Mouse (Mus musculus) embryonic facial prominence, embryonic 15.5 days (tissue): Measurements from ENCODE around the gene Ccdc51. TPM values are rescaled to one million over a fixed set of nuclear protein-coding genes. Genes with fewer than 3 reads are reported as not detected.
"Not testable (repeated sequence)": the region's sequence is repeated elsewhere in the genome, so short reads cannot be mapped to it uniquely, and the experiment has no call there.

Source experiments
- ATAC-seq: fragments of 200-750 bp; cut with Nextera tagmentation; 2 replicates; pipeline ENCODE4 v1.8.0; 2017; ENCODE audit warnings: low read depth, moderate TSS enrichment; ENCODE audit not compliant: insufficient number of reproducible peaks, low FRiP score, low TSS enrichment
- H3K27ac ChIP-seq: fragments of 300-500 bp; sonication (generic); replicated peaks from 2 replicates; pipeline ENCODE4 v1.5.1; 2015; ENCODE audit warnings: mild to moderate bottlenecking, inconsistent platforms
- H3K27me3 ChIP-seq: fragments of 300-500 bp; sonication (generic); 2 replicates; pipeline ENCODE4 v1.6.1; 2015; ENCODE audit warnings: inconsistent platforms
- H3K36me3 ChIP-seq: fragments of 300-500 bp; sonication (generic); 2 replicates; pipeline ENCODE4 v1.6.1; 2015; ENCODE audit warnings: mild to moderate bottlenecking, inconsistent platforms
- H3K4me1 ChIP-seq: fragments of 300-500 bp; sonication (generic); 2 replicates; pipeline ENCODE4 v1.6.1; 2015; ENCODE audit warnings: inconsistent platforms
- H3K4me2 ChIP-seq: fragments of 300-500 bp; sonication (generic); replicated peaks from 2 replicates; pipeline ENCODE4 v1.6.1; 2015; ENCODE audit warnings: mild to moderate bottlenecking, inconsistent platforms
- H3K4me3 ChIP-seq: fragments of 300-500 bp; sonication (generic); replicated peaks from 2 replicates; pipeline ENCODE4 v1.5.1; 2015; ENCODE audit warnings: mild to moderate bottlenecking, inconsistent platforms
- H3K9ac ChIP-seq: fragments of 300-500 bp; sonication (generic); 2 replicates; pipeline ENCODE4 v1.6.1; 2015; ENCODE audit warnings: inconsistent platforms
- H3K9me3 ChIP-seq: fragments of 300-500 bp; sonication (generic); replicated peaks from 2 replicates; pipeline ENCODE4 v1.6.1; 2016; ENCODE audit warnings: inconsistent platforms
- WGBS: fragments of 180-500 bp; shearing (Covaris S2); methylation state at CpG from one replicate; pipeline ENCODE4 v1.1.7; 2015; 5-methylcytosine and 5-hydroxymethylcytosine counted together
- polyA plus RNA-seq: library from polyadenylated mRNA; unstranded; fragments of >200 nt; fragmentation: Nextera tagmentation; extraction: Ambion mirVana; gene quantifications from 2 replicates; pipeline ENCODE4 v1.2.1, GENCODE M21; 2015

The Ccdc51 gene
- polyA plus RNA-seq, 1 experiment from 2014 or later, result 16.6 TPM

GRCm38 (mm10) chr9:109125481-109125880 is 43.2 kb downstream of the Ccdc51 start:
- peaks cover 4% of the 10 kb centered on the region; the same call in 1 of the 2 replicates for H3K4me1 ChIP-seq
- no peaks in the 10 kb centered on the region for H3K9me3 ChIP-seq
- H3K9ac ChIP-seq, result no peak overlapping the region
- H3K27me3 ChIP-seq, result no peaks in the 10 kb centered on the region
- no peak overlapping the region for H3K4me2 ChIP-seq
- WGBS, result 73% methylated on average over 3 of the region's 3 CpGs
- no peak overlapping the region for H3K27ac ChIP-seq
- H3K36me3 ChIP-seq, result no peaks in the 10 kb centered on the region
- no peak overlapping the region for H3K4me3 ChIP-seq
- ATAC-seq, result no peak

DNA sequence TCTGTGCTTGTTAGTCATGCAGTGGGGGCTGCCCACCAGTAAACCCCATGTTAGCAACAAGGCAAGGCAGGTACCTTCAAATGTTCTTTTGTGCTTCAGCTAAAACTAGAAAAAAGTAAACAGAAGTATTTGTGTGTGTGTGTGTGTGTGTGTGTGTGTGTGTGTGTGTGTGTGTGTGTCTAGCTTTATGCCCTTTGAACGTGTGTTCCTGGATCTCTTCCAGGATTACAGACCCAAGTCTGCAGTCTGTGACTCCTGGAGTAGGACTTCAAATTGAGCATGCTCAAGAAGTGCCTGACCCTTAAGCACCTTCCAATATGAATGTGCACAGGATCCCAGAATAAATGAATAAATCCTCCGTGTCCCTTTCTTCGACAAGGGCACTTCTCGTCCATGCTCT is 44.8 kb downstream of the Ccdc51 start:
- Histone ChIP-seq H3K4me1 (peaks cover 4% of the 10 kb centered on the region; the same call in 1 of the 2 replicates), H3K36me3 (no peaks in the 10 kb centered on the region), H3K4me3 (no peak overlapping the region), H3K27me3 (no peaks in the 10 kb centered on the region), H3K9me3 (no peaks in the 10 kb centered on the region), H3K9ac (no peak overlapping the region), H3K27ac (no peak overlapping the region), H3K4me2 (no peak overlapping the region)
- WGBS, result 74% methylated on average over 4 of the region's 4 CpGs
- ATAC-seq, result no peak

- H3K27ac ChIP-seq, result no peak overlapping the region
- no peak overlapping the region for H3K4me3 ChIP-seq
- no peak overlapping the region for H3K4me2 ChIP-seq
- no peaks in the 10 kb centered on the region for H3K36me3 ChIP-seq
- WGBS, result 52% methylated on average over 3 of the region's 3 CpGs
- no peaks in the 10 kb centered on the region for H3K9me3 ChIP-seq
- ATAC-seq, result no peak
- H3K4me1 ChIP-seq, result peaks cover 1% of the 10 kb centered on the region; the same call in 1 of the 2 replicates
- no peaks in the 10 kb centered on the region for H3K27me3 ChIP-seq
- H3K9ac ChIP-seq, result no peak overlapping the region
These were observed 45.9 kb downstream of the Ccdc51 start for GRCm38 (mm10) chr9:109128211-109128610.

DNA sequence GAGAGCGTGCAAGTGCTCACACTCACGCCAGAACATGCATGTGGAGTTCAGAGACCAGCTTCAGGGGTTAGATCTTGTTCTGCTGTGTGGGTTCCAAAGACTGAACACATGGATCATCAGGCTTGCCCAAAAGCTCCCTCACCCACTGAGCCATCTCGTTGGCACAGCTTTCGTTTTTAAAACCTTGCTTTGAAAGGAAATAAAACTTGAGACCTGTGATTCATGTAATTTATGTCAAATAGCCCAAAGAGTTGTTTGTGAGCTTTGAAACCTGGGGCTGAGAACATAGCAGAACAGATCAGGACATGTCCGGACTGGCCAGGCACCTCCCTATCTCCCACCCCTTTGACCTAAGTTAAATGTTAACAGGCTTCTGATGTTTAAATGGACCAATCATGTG is 47.8 kb downstream of the Ccdc51 start:
- 80% methylated on average over 5 of the region's 5 CpGs for WGBS

DNA sequence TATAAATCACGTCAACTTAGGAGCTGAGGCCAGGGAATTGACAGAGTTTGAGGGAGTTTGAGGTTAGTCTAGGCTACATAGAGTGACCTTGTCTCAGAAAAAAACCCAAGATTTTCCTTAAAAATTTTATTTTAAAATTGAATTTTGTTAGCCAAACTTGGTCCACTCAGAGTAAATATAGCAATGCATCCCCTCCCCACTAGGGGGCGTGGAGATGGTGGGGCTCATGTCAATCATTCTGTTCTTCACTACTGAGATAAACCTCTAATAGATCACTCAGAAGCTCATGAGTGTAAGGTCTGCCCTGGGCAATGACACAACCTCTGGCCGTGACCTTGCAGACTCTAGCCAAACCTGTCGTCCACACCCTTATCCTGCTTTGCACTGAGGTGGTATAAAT is 58.1 kb downstream of the Ccdc51 start:
- not testable (repeated sequence) for H3K27ac ChIP-seq, H3K9ac ChIP-seq, ATAC-seq, H3K4me3 ChIP-seq, H3K4me2 ChIP-seq, H3K9me3 ChIP-seq, H3K4me1 ChIP-seq, H3K27me3 ChIP-seq, H3K36me3 ChIP-seq
- WGBS, result 66% methylated on average over 4 of the region's 4 CpGs

More for the DNA sequence above, 47.8 kb downstream of the Ccdc51 start:
- no peak overlapping the region for H3K4me3 ChIP-seq
- no peaks in the 10 kb centered on the region for H3K4me1 ChIP-seq
- H3K4me2 ChIP-seq, result no peak overlapping the region
- H3K9me3 ChIP-seq, result no peaks in the 10 kb centered on the region
- H3K27me3 ChIP-seq, result no peaks in the 10 kb centered on the region
- no peak overlapping the region for H3K27ac ChIP-seq
- no peak for ATAC-seq
- H3K36me3 ChIP-seq, result no peaks in the 10 kb centered on the region
- H3K9ac ChIP-seq, result no peak overlapping the region

Other genes starting within 250 kb of the Ccdc51 start
- 15.2 and 15.3 TPM in 2 replicates for gene Slc26a6, start 229.2 kb upstream of the Ccdc51 start, polyA plus RNA-seq
- 0.38 and 0.83 TPM in 2 replicates for gene Tmem89, start 167.9 kb upstream of the Ccdc51 start, polyA plus RNA-seq
- 470 and 480 TPM in 2 replicates for gene Uqcrc1, start 145.9 kb upstream of the Ccdc51 start, polyA plus RNA-seq
- gene Col7a1, start 128.9 kb upstream of the Ccdc51 start, polyA plus RNA-seq, result 38.7 and 48.9 TPM in 2 replicates
- 0.89 and 1.2 TPM in 2 replicates for gene Ucn2, start 96.5 kb upstream of the Ccdc51 start, polyA plus RNA-seq
- gene Pfkfb4, start 90.7 kb upstream of the Ccdc51 start, polyA plus RNA-seq, result 14.0 and 14.9 TPM in 2 replicates
- 106 and 116 TPM in 2 replicates for gene Shisa5, start 43.9 kb upstream of the Ccdc51 start, polyA plus RNA-seq
- gene Trex1, start 22.8 kb upstream of the Ccdc51 start, polyA plus RNA-seq, result 21.0 and 22.5 TPM in 2 replicates
- 26.8 and 30.8 TPM in 2 replicates for gene Atrip, start 8.4 kb upstream of the Ccdc51 start, polyA plus RNA-seq
- gene Tma7, start 94 bp downstream of the Ccdc51 start, polyA plus RNA-seq, result 509 and 534 TPM in 2 replicates
- gene Plxnb1, start 12.9 kb downstream of the Ccdc51 start, polyA plus RNA-seq, result 14.4 and 15.7 TPM in 2 replicates
- not detected in 2 replicates for gene Fbxw21, start 79.5 kb downstream of the Ccdc51 start, polyA plus RNA-seq
- not detected in 2 replicates for gene Fbxw13, start 113.5 kb downstream of the Ccdc51 start, polyA plus RNA-seq
- not detected in 2 replicates for gene Fbxw20, start 152.3 kb downstream of the Ccdc51 start, polyA plus RNA-seq
- not detected in 2 replicates for gene Fbxw14, start 205.2 kb downstream of the Ccdc51 start, polyA plus RNA-seq